Mouse (Mus musculus): ENCODE measurements at regions not wholly inside any gene's neighbourhood (a gene's known extent, or its start where the extent isn't known, plus 50 kb on each side); places are given as distances from the start of the nearest gene placed in this dataset.
"Not testable (repeated sequence)": the region's sequence is repeated elsewhere in the genome, so short reads cannot be mapped to it uniquely, and the experiment has no call there.

DNA sequence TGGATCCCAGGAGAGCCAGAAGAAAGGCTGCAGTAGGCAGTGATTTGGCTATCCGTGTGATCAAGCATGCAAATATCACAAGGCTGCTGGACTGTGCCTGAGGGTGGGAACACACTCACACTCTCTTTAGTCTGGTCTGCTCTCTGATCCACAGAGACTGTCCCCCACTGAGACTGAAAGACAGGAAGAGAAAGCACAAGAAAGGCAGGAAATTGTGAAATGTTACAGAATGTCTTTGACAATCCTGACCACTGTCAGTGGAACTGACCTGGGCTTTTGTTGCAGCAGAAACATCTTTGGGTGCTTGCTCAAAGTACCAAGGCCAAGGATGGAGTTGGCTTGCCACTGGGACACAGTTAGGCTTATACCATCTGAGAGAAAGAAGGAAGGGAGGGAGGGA is 52.3 kb upstream of the Gpd2 start:
- no peak for ATAC-seq

DNA sequence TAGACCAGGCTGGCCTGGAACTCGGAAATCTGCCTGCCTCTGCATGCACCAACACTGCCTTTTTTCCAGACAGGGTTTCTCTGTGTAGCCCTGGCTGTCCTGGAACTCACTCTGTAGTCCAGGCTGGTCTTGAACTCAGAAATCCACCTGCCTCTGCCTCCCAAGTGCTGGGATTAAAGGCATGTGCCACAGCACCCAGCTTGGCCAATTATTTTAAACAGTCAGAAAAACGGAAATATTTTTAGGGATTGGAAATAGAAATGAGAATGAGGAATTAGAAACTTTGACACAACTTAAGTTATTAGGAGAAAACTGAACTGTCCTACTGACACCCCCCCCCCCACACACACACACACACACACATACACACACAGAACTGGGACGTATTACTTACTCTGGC is 54.3 kb upstream of the Gpd2 start:
- not testable (repeated sequence) for ATAC-seq

DNA sequence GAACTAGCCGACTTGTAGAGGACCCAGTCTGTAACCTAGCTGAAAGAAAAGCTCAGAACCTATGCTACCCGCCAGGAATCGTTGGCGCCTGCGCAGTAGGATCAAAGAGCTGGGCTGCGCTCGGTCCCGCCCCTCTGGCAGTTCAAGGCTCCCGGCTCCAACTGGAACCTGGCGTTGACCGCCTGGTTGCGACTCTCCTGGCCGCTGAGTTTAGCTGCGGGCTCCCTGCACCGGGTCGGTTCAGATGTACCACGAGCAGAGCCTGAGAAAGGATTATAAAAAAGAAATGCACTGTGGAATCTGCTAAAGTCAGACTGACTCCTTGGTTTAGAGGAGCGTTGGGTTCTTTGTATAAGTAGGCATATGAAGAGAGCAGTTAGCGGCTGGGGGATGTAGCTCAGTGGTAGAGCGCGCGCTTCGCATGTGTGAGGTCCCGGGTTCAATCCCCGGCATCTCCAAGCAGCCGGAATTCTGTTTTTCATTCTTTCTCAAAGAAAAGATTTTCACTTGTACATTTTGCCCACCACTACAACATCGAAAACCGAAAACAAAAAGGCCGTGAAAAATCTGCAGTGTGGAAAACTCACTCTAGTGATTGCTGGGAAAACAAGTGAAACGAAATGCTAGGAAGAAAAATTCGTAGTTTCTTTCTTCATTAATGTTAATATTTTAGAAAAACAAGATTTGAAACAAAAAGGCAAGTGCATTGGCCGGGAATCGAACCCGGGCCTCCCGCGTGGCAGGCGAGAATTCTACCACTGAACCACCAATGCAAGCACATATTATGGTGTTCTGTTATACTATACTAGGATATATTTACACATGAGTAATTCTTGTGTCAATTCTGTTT is 55.5 kb upstream of the Gpd2 start:
- peak; percentile 91 for ATAC-seq

DNA sequence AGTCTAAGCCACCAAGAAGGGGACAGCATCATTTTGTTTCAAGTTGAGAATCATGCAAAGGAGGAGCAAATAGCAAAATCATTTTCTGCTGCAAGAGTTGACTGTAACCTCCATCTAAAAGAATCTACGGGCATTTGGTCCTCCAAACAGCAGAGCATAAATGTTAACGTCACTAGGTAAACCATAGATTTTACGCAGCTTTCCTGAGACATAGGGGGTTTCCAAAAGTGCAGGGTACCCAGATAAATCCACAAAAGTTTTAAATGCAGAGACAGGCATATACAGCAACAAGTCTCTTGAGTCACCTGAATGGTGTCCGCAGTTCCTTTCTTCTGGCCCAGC is 56.1 kb upstream of the Gpd2 start:
- peak; percentile 50 for ATAC-seq

DNA sequence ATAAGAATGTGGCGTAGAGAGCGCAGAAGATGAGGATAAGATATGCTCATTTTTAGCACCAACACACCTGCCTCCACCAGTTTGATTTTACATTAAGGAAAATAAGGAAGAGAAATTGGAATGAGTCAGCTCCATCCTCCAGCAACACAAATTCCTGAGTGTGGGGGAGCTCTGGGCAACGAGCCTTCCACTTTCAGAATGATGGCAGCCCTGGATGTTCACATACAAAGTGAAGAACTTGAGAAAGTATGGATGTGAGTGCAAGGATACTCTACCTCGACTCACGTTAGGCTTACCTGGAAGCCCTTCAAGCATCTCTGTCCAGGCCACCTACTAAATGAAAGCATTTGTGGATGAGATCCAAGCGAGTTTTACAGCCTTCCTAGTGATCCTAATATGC is 54.3 kb upstream of the Nr4a2 start:
- ATAC-seq = no peak

DNA sequence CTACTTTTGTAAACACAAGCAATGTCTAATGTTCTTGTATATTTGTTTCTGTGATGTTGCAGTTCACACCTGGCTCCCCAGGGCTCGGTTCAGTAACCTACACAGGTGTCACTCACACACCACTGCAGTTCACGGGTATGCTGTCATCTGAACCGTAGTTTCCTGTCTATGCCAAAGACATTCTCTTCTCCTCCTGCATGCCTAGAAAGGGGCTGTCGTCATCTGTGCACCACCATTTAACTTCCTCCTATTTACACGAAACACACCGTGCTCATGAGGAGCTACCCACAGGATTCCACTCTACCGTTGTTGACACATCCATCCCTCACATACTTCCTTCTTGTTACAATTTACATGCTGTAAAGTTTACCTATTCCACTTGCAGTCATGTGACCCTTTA is 52.7 kb upstream of the Nr4a2 start:
- ATAC-seq = no peak

DNA sequence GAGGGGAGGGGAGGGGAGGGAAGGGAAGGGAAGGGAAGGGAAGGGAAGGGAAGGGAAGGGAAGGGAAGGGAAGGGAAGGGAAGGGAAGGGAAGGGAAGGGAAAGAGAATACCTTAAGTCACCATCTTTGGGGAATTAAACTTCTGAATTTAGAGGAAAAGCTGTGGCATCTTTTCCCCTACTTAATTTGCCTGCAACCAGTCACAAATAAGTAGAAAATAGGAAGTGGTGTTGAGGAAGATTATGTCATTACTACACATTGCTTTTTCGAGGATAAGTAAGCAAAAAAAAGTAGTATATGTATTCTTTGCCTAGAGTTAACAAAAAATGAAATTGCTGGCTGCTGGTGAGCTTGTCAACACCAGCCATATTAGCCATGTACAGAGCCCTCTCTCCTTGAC is 51.4 kb upstream of the Nr4a2 start:
- ATAC-seq = no peak

Data from activated CD4-positive, CD25-positive, alpha-beta regulatory T cell, adult 4 months (primary cell).